Mouse (Mus musculus) ES-E14 (cell line): Measurements from ENCODE around the gene Dand5.

Experiments used
- CHD2 ChIP-seq: IDR thresholded peaks from 2 replicates; pipeline ENCODE4 v1.6.1; 2014; ENCODE audit warnings: mild to moderate bottlenecking, low read depth, low read length, inconsistent platforms
- ZNF384 ChIP-seq: IDR thresholded peaks from 2 replicates; pipeline ENCODE4 v1.6.1; 2012; ENCODE audit warnings: low read depth, low read length, inconsistent platforms

GRCm38 (mm10) chr8:84846094-84846721, 23.6 kb upstream of the Dand5 start:
- TF ChIP-seq ZNF384: no peak
- no peak for TF ChIP-seq CHD2
